Mouse (Mus musculus) intestine, embryonic 16.5 days (tissue): ENCODE measurements around the gene Taf11. TPM values are rescaled to one million over a fixed set of nuclear protein-coding genes. Genes with fewer than 3 reads are reported as not detected.

Source experiments
- ATAC-seq: fragments of 200-750 bp; cut with Nextera tagmentation; 2 replicates; pipeline ENCODE4 v1.8.0; 2017; ENCODE audit warnings: moderate TSS enrichment, moderate library complexity
- H3K27ac ChIP-seq: fragments of 300-500 bp; sonication (generic); 2 replicates; pipeline ENCODE4 v1.5.1; 2014; ENCODE audit warnings: mild to moderate bottlenecking, low read length
- H3K27me3 ChIP-seq: fragments of 300-500 bp; sonication (generic); replicated peaks from 2 replicates; pipeline ENCODE4 v1.6.1; 2014; ENCODE audit warnings: low read length, control low read depth, mixed read lengths; ENCODE audit not compliant: control insufficient read depth, insufficient read depth
- H3K36me3 ChIP-seq: fragments of 300-500 bp; sonication (generic); 2 replicates; pipeline ENCODE4 v1.6.1; 2014; ENCODE audit warnings: low read length, control low read depth; ENCODE audit not compliant: control insufficient read depth, insufficient read depth
- H3K4me1 ChIP-seq: fragments of 300-500 bp; sonication (generic); 2 replicates; pipeline ENCODE4 v1.6.1; 2014; ENCODE audit warnings: low read length, control low read depth, mixed read lengths; ENCODE audit not compliant: control insufficient read depth, insufficient read depth
- H3K4me2 ChIP-seq: fragments of 300-500 bp; sonication (generic); 2 replicates; pipeline ENCODE4 v1.6.1; 2014; ENCODE audit warnings: low read depth, low read length, control low read depth
- H3K4me3 ChIP-seq: fragments of 300-500 bp; sonication (generic); 2 replicates; pipeline ENCODE4 v1.5.1; 2014; ENCODE audit warnings: mild to moderate bottlenecking, low read length
- H3K9ac ChIP-seq: fragments of 300-500 bp; sonication (generic); 2 replicates; pipeline ENCODE4 v1.6.1; 2014; ENCODE audit warnings: low read depth, low read length
- H3K9me3 ChIP-seq: fragments of 300-500 bp; sonication (generic); 2 replicates; pipeline ENCODE4 v1.6.1; 2016; ENCODE audit warnings: low read length, control low read depth; ENCODE audit not compliant: control insufficient read depth
- WGBS: fragments of 180-500 bp; shearing (Covaris S2); extraction: QIAGEN DNeasy Blood & Tissue Kit; methylation state at CpG from one replicate; pipeline ENCODE4 v1.1.7; 2014; 5-methylcytosine and 5-hydroxymethylcytosine counted together
- polyA plus RNA-seq: library from polyadenylated mRNA; unstranded; fragments of >200 nt; fragmentation: Nextera tagmentation; extraction: Ambion mirVana; gene quantifications from 2 replicates; pipeline ENCODE4 v1.2.1, GENCODE M21; 2015

Taf11 gene
- polyA plus RNA-seq, 1 experiment from 2014 or later = 51.6 TPM

GRCm38 (mm10) chr17:27907512-27908205 is 2.0 kb downstream of the Taf11 start:
- WGBS = under 1% methylated on average over 45 of the region's 45 CpGs
- peak overlapping the region; percentile 78 for H3K4me3 ChIP-seq
- peak; percentile 34 for ATAC-seq

GRCm38 (mm10) chr17:27886499-27887210 is 23.0 kb downstream of the Taf11 start:
- no peaks in the 10 kb centered on the region for H3K4me1 ChIP-seq
- peaks cover 19% of the 10 kb centered on the region for H3K36me3 ChIP-seq
- H3K27me3 ChIP-seq = no peaks in the 10 kb centered on the region
- ATAC-seq = no peak
- WGBS = 81% methylated on average over 19 of the region's 19 CpGs
- no peak overlapping the region for H3K4me2 ChIP-seq
- H3K4me3 ChIP-seq = no peak overlapping the region
- H3K9me3 ChIP-seq = no peaks in the 10 kb centered on the region
- no peak overlapping the region for H3K9ac ChIP-seq
- no peak overlapping the region for H3K27ac ChIP-seq

More at GRCm38 (mm10) chr17:27907512-27908205, 2.0 kb downstream of the Taf11 start:
- no peaks in the 10 kb centered on the region for H3K9me3 ChIP-seq
- peak overlapping the region; percentile 85 for H3K9ac ChIP-seq
- H3K36me3 ChIP-seq = peaks cover 4% of the 10 kb centered on the region
- peaks cover 25% of the 10 kb centered on the region for H3K4me1 ChIP-seq
- H3K27me3 ChIP-seq = no peaks in the 10 kb centered on the region
- H3K27ac ChIP-seq = peak overlapping the region; percentile 49
- peak overlapping the region; percentile 96 for H3K4me2 ChIP-seq

- Histone ChIP-seq H3K27me3 (no peaks in the 10 kb centered on the region), H3K4me1 (no peaks in the 10 kb centered on the region), H3K4me2 (no peak overlapping the region), H3K27ac (no peak overlapping the region), H3K9me3 (no peaks in the 10 kb centered on the region), H3K36me3 (peaks cover 19% of the 10 kb centered on the region), H3K9ac (no peak overlapping the region), H3K4me3 (no peak overlapping the region)
- 93% methylated on average over 6 of the region's 6 CpGs for WGBS
- ATAC-seq = no peak
These were observed 25.6 kb downstream of the Taf11 start for GRCm38 (mm10) chr17:27883994-27884393.

- Histone ChIP-seq H3K27ac (no peak overlapping the region), H3K27me3 (no peaks in the 10 kb centered on the region), H3K4me3 (no peak overlapping the region), H3K9ac (no peak overlapping the region), H3K4me1 (no peaks in the 10 kb centered on the region), H3K36me3 (peaks cover 19% of the 10 kb centered on the region), H3K9me3 (no peaks in the 10 kb centered on the region), H3K4me2 (no peak overlapping the region)
- 90% methylated on average over 8 of the region's 8 CpGs for WGBS
- ATAC-seq = no peak
These were observed 26.5 kb downstream of the Taf11 start for GRCm38 (mm10) chr17:27883129-27883528.

- Histone ChIP-seq H3K9ac (no peak overlapping the region), H3K4me1 (no peaks in the 10 kb centered on the region), H3K27me3 (no peaks in the 10 kb centered on the region), H3K4me3 (no peak overlapping the region), H3K4me2 (no peak overlapping the region), H3K9me3 (no peaks in the 10 kb centered on the region), H3K36me3 (peaks cover 12% of the 10 kb centered on the region), H3K27ac (no peak overlapping the region)
- ATAC-seq = no peak
- 61% methylated on average over 11 of the region's 11 CpGs for WGBS
These were observed 28.1 kb downstream of the Taf11 start for GRCm38 (mm10) chr17:27881518-27881917.

- no peaks in the 10 kb centered on the region for H3K27me3 ChIP-seq
- H3K36me3 ChIP-seq = no peaks in the 10 kb centered on the region; the same call in 1 of the 2 replicates
- H3K27ac ChIP-seq = 0 out of 2 replicates have a peak overlapping the region, but pooled peaks have one; percentile 14
- no peaks in the 10 kb centered on the region for H3K9me3 ChIP-seq
- H3K4me2 ChIP-seq = 0 out of 2 replicates have a peak overlapping the region, but pooled peaks have one; percentile 7
- WGBS = 52% methylated on average over 5 of the region's 5 CpGs
- H3K4me1 ChIP-seq = peaks cover 9% of the 10 kb centered on the region; the same call in 1 of the 2 replicates
- peak; percentile 93 for ATAC-seq
- no peak overlapping the region for H3K4me3 ChIP-seq
- no peak overlapping the region for H3K9ac ChIP-seq
These were observed 35.1 kb downstream of the Taf11 start for GRCm38 (mm10) chr17:27874510-27874909.

- H3K4me3 ChIP-seq = no peak overlapping the region
- no peaks in the 10 kb centered on the region for H3K27me3 ChIP-seq
- no peaks in the 10 kb centered on the region for H3K9me3 ChIP-seq
- ATAC-seq = no peak
- 53% methylated on average over 3 of the region's 3 CpGs for WGBS
- H3K36me3 ChIP-seq = no peaks in the 10 kb centered on the region; the same call in 1 of the 2 replicates
- H3K27ac ChIP-seq = no peak overlapping the region
- no peak overlapping the region for H3K4me2 ChIP-seq
- H3K4me1 ChIP-seq = peaks cover 9% of the 10 kb centered on the region; the same call in 1 of the 2 replicates
- H3K9ac ChIP-seq = no peak overlapping the region
These were observed 36.1 kb downstream of the Taf11 start for GRCm38 (mm10) chr17:27873583-27873982.

- no peak for ATAC-seq
- Histone ChIP-seq H3K27ac (no peak overlapping the region), H3K4me3 (no peak overlapping the region), H3K4me1 (peaks cover 9% of the 10 kb centered on the region; the same call in 1 of the 2 replicates), H3K9ac (no peak overlapping the region), H3K36me3 (no peaks in the 10 kb centered on the region), H3K4me2 (no peak overlapping the region), H3K9me3 (no peaks in the 10 kb centered on the region), H3K27me3 (no peaks in the 10 kb centered on the region)
- 94% methylated on average over 3 of the region's 3 CpGs for WGBS
These were observed 37.8 kb downstream of the Taf11 start for GRCm38 (mm10) chr17:27871851-27872250.

GRCm38 (mm10) chr17:27866737-27867136 is 42.9 kb downstream of the Taf11 start:
- H3K4me3 ChIP-seq = no peak overlapping the region
- H3K4me2 ChIP-seq = no peak overlapping the region
- peaks cover 6% of the 10 kb centered on the region for H3K4me1 ChIP-seq
- H3K27me3 ChIP-seq = no peaks in the 10 kb centered on the region
- H3K36me3 ChIP-seq = no peaks in the 10 kb centered on the region
- no peaks in the 10 kb centered on the region for H3K9me3 ChIP-seq
- no peak for ATAC-seq
- WGBS = 67% methylated on average over 4 of the region's 4 CpGs
- no peak overlapping the region for H3K9ac ChIP-seq
- no peak overlapping the region for H3K27ac ChIP-seq
